Mouse (Mus musculus) embryonic facial prominence, embryonic 10.5 days (tissue): ENCODE measurements around the gene Gm8909. TPM values are rescaled to one million over a fixed set of nuclear protein-coding genes. Genes with fewer than 3 reads are reported as not detected.
"Not testable (repeated sequence)": the region's sequence is repeated elsewhere in the genome, so short reads cannot be mapped to it uniquely, and the experiment has no call there.

Experiments
- DNase-seq: peaks from one replicate; pipeline ENCODE4 v3.0.0-alpha.2; 2017; ENCODE audit warnings: low spot score
- H3K27ac ChIP-seq: fragments of 300-500 bp; sonication (generic); replicated peaks from 2 replicates; pipeline ENCODE4 v1.5.1; 2016; ENCODE audit warnings: mild to moderate bottlenecking
- H3K27me3 ChIP-seq: fragments of 300-500 bp; sonication (generic); replicated peaks from 2 replicates; pipeline ENCODE4 v1.6.1; 2016; ENCODE audit warnings: low read depth, mild to moderate bottlenecking; ENCODE audit not compliant: poor library complexity, severe bottlenecking
- H3K36me3 ChIP-seq: fragments of 300-500 bp; sonication (generic); replicated peaks from 2 replicates; pipeline ENCODE4 v1.6.1; 2016; ENCODE audit warnings: mild to moderate bottlenecking, moderate library complexity
- H3K4me1 ChIP-seq: fragments of 300-500 bp; sonication (generic); 2 replicates; pipeline ENCODE4 v1.6.1; 2016
- H3K4me3 ChIP-seq: fragments of 300-500 bp; sonication (generic); 2 replicates; pipeline ENCODE4 v1.5.1; 2016; ENCODE audit warnings: mild to moderate bottlenecking, moderate library complexity
- H3K9me3 ChIP-seq: fragments of 300-500 bp; sonication (generic); 2 replicates; pipeline ENCODE4 v1.6.1; 2016; ENCODE audit warnings: mild to moderate bottlenecking
- WGBS: fragments of 180-500 bp; shearing (Covaris S2); methylation state at CpG from one replicate; pipeline ENCODE4 v1.1.7; 2016; 5-methylcytosine and 5-hydroxymethylcytosine counted together
- polyA plus RNA-seq: library from polyadenylated mRNA; unstranded; fragments of >200 nt; fragmentation: Nextera tagmentation; extraction: Ambion mirVana; gene quantifications from 2 replicates; pipeline ENCODE4 v1.2.1, GENCODE M21; 2016

The Gm8909 gene
- polyA plus RNA-seq, 1 experiment from 2014 or later = not detected

GRCm38 (mm10) chr17:36154271-36155149, 13.8 kb downstream of the Gm8909 start:
- H3K9me3 ChIP-seq = no peaks in the 10 kb centered on the region
- no peak for DNase-seq
- no peaks in the 10 kb centered on the region for H3K36me3 ChIP-seq
- H3K4me1 ChIP-seq = no peaks in the 10 kb centered on the region
- H3K27me3 ChIP-seq = peaks cover 90% of the 10 kb centered on the region
- H3K4me3 ChIP-seq = no peak overlapping the region
- no peak overlapping the region for H3K27ac ChIP-seq
- WGBS = 17% methylated on average over 3 of the region's 3 CpGs

- H3K36me3 ChIP-seq, H3K27ac ChIP-seq, DNase-seq, H3K4me1 ChIP-seq, H3K9me3 ChIP-seq, H3K4me3 ChIP-seq: not testable (repeated sequence)
- peaks cover 89% of the 10 kb centered on the region for H3K27me3 ChIP-seq
- WGBS = 46% methylated on average over 4 of the region's 4 CpGs
Observed at GRCm38 (mm10) chr17:36151200-36151599, 17.1 kb downstream of the Gm8909 start.

- Histone ChIP-seq H3K27me3 (peaks cover 87% of the 10 kb centered on the region), H3K4me1 (peaks cover 10% of the 10 kb centered on the region)
- H3K36me3 ChIP-seq, H3K4me3 ChIP-seq, H3K27ac ChIP-seq, DNase-seq, H3K9me3 ChIP-seq: not testable (repeated sequence)
- WGBS = 69% methylated on average over 5 of the region's 5 CpGs
Observed at GRCm38 (mm10) chr17:36148468-36148867, 19.9 kb downstream of the Gm8909 start.

DNA sequence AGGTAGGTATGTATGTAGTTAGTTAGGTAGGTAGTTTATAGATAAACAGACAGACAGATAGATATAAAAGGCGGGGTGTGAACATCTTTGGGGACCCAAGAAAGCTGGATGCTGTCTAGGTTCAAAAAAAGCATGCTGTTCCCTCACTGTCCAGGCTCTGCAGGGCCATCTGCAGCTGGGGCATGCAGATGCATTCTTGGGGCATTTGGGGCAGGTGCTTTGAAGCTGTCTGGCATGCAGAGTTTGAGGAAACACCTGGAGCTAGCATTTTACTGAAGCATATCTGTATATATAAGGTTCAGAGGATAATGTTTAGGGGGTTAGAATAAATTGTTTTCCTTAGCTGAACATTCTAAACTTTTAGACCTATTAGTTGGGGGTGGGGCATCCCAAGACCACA, 21.4 kb downstream of the Gm8909 start:
- DNase-seq, H3K9me3 ChIP-seq, H3K36me3 ChIP-seq, H3K4me3 ChIP-seq, H3K27ac ChIP-seq: not testable (repeated sequence)
- Histone ChIP-seq H3K4me1 (peaks cover 10% of the 10 kb centered on the region), H3K27me3 (peaks cover 86% of the 10 kb centered on the region)
- WGBS = 83% methylated on average over 1 of the region's 1 CpGs

DNA sequence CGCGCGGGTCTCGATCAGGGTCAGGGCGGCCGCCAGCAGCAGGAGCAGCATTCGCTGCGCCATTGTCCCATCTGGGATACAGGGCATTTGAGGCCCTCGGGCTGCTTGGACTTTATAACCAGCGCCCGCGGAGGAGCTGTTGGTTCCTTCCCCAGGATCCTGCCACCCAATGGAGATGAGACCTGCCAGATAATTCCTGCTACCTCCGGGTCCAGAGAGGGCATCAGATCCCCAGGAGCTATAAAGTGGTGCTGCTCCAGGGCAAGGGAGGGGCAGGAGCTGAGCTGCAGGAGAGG, 22.5 kb downstream of the Gm8909 start:
- not testable (repeated sequence) for DNase-seq, H3K27ac ChIP-seq, H3K36me3 ChIP-seq, H3K9me3 ChIP-seq
- H3K27me3 ChIP-seq = peaks cover 89% of the 10 kb centered on the region
- H3K4me3 ChIP-seq = peak overlapping the region; percentile 44
- under 1% methylated on average over 13 of the region's 13 CpGs for WGBS
- H3K4me1 ChIP-seq = peaks cover 10% of the 10 kb centered on the region

DNA sequence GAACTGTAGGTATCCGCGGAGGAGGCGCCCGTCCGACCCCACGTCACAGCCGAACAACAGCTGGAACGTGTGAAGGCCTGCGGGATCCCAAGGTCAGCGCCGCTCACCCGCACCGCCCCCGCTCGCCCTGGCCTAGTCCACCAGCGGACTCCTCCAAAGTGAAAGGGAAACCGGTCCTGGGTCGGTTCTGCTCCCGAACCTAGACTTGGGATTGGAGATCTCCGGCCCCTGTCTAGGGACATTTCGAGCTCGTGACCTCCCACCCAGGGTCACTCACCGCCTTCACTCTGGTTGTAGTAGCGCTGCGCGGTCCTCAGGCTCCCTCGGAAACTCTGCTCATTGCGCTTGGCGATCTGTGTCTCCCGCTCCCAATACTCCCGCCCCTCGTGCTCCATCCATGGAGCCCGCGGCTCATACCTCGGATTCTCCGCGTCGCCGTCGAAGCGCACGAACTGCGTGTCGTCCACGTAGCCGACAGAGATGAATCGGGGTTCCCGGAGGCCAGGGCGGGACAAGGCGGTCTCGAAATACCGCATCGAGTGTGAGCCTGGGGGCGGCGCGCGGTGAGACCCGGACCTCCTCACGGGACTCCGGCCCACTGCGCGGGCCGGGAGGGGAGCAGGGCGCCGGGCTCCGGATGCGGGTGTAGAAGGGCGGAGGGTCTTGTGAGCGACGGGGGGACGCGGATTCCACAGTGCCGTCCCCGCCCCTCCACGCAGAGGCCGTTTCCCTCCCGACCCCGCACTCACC, 23.1 kb downstream of the Gm8909 start:
- H3K9me3 ChIP-seq = no peaks in the 10 kb centered on the region
- H3K4me1 ChIP-seq = peaks cover 10% of the 10 kb centered on the region
- H3K27ac ChIP-seq = no peak overlapping the region
- H3K27me3 ChIP-seq = peaks cover 88% of the 10 kb centered on the region
- H3K4me3 ChIP-seq = peak overlapping the region; percentile 44
- DNase-seq = peak; percentile 47
- 2% methylated on average over 78 of the region's 78 CpGs for WGBS
- no peaks in the 10 kb centered on the region for H3K36me3 ChIP-seq

DNA sequence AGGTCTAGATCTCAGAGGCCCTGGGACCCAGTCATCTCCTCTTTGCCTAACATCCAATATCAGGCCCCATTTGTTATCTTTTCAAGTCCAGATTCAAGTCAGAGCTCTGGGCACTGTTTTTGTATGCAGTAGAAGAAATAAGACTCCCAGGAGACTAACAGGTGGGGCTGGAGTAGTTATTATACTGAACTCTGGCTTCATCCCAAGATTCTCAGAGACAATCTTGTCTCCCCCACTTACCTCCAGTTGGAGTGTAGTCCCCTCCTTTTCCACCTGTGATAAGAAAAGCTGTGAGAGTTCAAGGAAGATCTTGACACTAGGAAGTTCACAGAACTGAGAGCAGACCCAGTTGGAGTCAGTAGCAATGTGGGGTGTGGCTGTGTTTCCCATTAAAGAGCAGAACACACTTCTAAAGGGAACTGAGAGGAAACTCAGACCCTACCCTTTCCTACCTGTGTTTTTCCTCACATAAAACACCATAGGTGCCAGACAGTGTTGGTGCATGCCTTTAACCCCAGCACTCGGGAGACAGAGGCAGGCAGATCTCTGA, 32.0 kb downstream of the Gm8909 start:
- not testable (repeated sequence) for H3K4me1 ChIP-seq, DNase-seq, H3K4me3 ChIP-seq, H3K36me3 ChIP-seq, H3K9me3 ChIP-seq, H3K27ac ChIP-seq
- 72% methylated on average over 1 of the region's 1 CpGs for WGBS
- peaks cover 56% of the 10 kb centered on the region for H3K27me3 ChIP-seq

DNA sequence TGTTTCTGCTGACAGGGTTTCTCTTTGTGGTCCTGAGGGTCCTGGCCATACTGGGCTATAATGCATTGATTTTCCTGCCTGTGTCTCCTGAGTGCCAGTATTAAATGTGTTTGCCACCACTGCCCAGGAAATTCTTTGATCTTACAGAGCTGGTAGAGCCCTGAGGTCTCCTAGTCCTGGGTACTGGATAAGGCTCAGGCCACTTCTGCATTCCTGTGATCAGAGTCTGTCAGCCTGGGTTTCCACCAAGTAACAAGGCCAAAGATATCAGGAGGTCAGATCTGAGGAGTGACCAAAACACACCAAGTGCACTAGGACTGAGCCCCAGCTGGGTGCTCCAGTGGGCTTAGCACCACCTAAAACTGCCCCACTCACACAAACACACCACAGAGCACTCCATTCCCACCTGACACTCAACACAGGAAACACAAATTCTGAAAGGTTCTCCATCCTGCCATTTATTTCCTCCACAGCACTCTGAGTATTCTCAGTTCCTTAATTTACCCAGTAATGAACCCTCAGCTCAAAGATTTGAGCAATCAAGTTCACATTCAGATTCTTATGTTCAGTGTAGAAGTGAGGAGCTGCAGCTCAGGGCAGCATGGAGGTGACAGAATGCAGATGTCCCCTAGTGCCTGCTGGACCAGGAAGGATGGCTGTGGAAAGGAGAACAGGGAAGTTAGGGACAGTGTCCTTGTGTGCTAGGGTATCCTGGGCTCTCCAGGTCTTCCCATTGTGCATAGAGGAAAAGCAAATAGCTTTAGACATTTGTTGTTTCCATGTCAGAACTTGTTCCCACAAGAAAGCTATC, 32.7 kb downstream of the Gm8909 start:
- H3K27me3 ChIP-seq = peaks cover 57% of the 10 kb centered on the region
- not testable (repeated sequence) for H3K4me1 ChIP-seq

GRCm38 (mm10) chr17:36131516-36132265, 36.6 kb downstream of the Gm8909 start:
- peaks cover 64% of the 10 kb centered on the region for H3K27me3 ChIP-seq
- H3K36me3 ChIP-seq = no peaks in the 10 kb centered on the region
- DNase-seq = no peak
- H3K9me3 ChIP-seq = no peaks in the 10 kb centered on the region
- WGBS = 70% methylated on average over 5 of the region's 5 CpGs
- H3K27ac ChIP-seq = no peak overlapping the region
- no peak overlapping the region for H3K4me3 ChIP-seq
- H3K4me1 ChIP-seq = no peaks in the 10 kb centered on the region

More for the DNA sequence above, 32.7 kb downstream of the Gm8909 start:
- not testable (repeated sequence) for H3K36me3 ChIP-seq, H3K9me3 ChIP-seq, DNase-seq, H3K4me3 ChIP-seq, H3K27ac ChIP-seq

DNA sequence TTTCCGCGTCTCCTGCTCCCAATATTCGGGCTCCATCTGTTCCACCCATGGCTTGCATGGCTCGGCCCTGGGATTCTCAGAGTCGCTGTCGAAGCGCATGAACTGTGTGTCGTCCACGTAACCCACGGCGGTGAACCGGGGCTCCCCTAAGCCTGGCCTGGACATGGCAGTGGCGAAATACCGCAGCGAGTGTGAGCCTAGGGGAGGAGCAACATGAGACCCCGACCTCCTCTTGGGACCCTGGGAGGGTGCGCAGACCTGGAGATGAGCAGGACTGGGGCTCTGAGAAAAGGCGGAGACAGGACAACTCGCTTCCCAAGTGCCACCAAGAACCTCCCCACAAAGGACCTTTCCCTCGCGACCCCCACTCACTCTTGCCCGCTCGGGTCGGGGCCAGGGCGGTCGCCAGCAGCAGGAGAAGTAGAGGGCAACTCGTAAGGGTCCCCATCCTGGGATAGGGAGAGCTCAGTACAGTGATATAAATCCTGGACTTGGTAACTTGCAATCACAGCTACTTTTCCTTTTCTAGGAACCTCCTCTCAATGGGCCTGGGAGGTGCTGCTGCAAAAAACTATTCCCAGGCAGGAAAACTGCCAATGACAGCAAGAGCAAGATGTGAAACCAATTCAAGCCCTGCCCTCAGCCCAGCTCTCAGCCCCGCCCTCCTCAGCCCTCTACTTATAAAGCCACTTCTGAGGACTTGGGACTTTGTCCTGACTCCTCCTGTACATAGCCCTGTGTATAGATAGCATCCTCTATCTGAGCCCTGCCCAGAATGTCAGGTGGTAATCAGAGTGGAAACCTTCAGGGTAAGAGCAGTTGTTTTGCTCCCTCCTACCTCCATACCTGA, 39.1 kb downstream of the Gm8909 start, which contains the start of gene Gm7030:
Gm7030 (minus strand) TSS at position 458 of the 850 bp plus-strand sequence.
- peaks cover 53% of the 10 kb centered on the region for H3K27me3 ChIP-seq
- not testable (repeated sequence) for DNase-seq
- 26% methylated on average over 28 of the region's 28 CpGs for WGBS

DNA sequence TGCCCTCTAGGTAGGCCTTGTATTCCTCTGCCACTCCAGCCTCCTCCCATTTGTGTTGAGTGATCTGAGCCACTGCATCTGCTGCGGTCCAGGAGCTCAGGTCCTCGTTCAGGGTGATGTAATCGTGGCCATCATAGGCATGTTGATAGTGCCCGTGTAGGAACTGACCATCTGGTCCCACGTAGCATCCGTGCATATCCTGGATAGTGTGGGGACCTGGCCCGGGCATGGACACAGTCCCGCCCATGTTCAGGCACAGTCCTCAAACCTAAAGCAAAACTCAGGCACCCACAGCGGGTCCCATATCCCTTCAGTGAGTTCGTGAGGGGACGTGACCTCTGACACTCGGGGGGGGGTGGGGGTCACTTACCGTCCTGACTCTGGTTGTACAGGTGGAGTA, 39.8 kb downstream of the Gm8909 start:
- H3K4me3 ChIP-seq, H3K9me3 ChIP-seq, H3K36me3 ChIP-seq, H3K27ac ChIP-seq, DNase-seq, H3K4me1 ChIP-seq: not testable (repeated sequence)
- H3K27me3 ChIP-seq = peaks cover 52% of the 10 kb centered on the region
- WGBS = 67% methylated on average over 12 of the region's 13 CpGs

More for the DNA sequence above, 39.1 kb downstream of the Gm8909 start, which contains the start of gene Gm7030:
- H3K9me3 ChIP-seq, H3K36me3 ChIP-seq, H3K4me1 ChIP-seq, H3K27ac ChIP-seq, H3K4me3 ChIP-seq: not testable (repeated sequence)
